Mouse (Mus musculus): ENCODE results near the gene Rap1b. TPM values are rescaled to one million over a fixed set of nuclear protein-coding genes. Genes with fewer than 3 reads are reported as not detected.

Gene Rap1b
- polyA plus RNA-seq, 1 experiment from 2014 or later: 469 TPM

DNA sequence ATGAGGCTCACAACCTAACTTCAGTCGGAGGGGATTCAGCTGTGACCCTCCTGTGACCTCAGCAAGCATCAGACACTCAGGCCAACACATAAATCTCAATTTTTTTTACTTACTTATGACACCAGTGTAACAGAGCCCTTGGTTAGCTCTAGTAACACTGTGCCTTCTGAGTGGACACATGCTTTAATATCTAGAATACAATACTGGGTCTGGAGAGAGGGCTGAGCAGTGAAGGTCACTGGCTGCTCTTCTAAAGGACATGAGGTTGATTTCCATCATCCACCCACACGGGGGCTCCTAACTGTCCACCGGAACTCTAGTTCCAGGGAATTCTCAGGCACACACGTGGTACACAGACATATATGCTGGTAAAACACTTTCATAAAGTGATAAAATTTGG lies 66.9 kb downstream of the Rap1b start:
- no peak overlapping the region for H3K4me3 ChIP-seq (ENCODE audit: inconsistent target)
- H3K36me3 ChIP-seq (ENCODE audit: inconsistent target): peaks cover 36% of the 10 kb centered on the region; the same call in 1 of the 2 replicates
- no peaks in the 10 kb centered on the region for H3K79me2 ChIP-seq (ENCODE audit: inconsistent target)
- H3K27ac ChIP-seq: no peak overlapping the region
- WGBS (ENCODE audit: missing documents): 84% methylated on average over 4 of the region's 4 CpGs

GRCm38 (mm10) chr10:117778328-117778910 lies 67.4 kb downstream of the Rap1b start:
- H3K79me2 ChIP-seq (ENCODE audit: inconsistent target): no peaks in the 10 kb centered on the region
- peaks cover 36% of the 10 kb centered on the region; the same call in 1 of the 2 replicates for H3K36me3 ChIP-seq (ENCODE audit: inconsistent target)
- H3K4me3 ChIP-seq (ENCODE audit: inconsistent target): no peak overlapping the region
- 94% methylated on average over 12 of the region's 12 CpGs for WGBS (ENCODE audit: missing documents)
- H3K27ac ChIP-seq: no peak overlapping the region

DNA sequence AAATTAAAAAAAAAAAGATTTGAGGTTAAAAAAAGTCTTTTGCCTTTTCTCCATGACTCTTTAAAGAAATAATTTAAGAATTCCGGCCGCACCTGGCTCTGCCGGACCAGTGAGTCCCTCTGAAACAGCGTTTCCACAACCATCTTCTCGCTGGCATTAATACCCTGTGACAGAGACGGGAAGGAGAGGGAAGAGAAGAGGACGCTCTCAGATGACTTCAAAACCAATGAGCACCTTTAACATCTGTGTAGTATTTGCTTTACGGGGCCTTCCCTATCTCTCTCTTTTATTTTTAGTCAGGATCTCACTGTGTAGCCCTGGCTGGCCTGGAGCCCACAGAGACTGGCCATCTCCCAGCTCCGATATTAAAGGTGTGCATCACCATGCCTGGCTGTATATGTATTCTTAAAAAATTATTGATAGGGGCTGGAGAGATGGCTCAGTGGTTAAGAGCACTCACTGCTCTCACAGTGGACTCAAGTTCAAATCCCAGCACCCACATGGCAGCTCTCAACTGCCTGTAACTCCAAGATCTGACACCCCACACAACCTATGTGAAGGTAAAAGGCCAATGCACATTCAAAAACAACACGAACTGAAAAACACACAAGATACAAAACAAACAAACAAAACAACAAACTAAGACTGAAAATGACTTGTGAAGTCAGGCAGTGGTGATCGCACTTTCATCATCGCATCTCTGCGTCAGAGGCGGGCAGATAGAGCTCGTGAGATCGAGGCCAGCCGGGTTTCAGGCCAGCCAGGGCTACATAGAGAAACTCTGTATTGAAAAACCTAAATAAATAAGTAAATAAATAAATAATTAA lies 68.1 kb downstream of the Rap1b start:
- WGBS (ENCODE audit: missing documents): 95% methylated on average over 17 of the region's 17 CpGs
- H3K4me3 ChIP-seq (ENCODE audit: inconsistent target): no peak overlapping the region
- H3K36me3 ChIP-seq (ENCODE audit: inconsistent target): peaks cover 43% of the 10 kb centered on the region; the same call in 1 of the 2 replicates
- no peaks in the 10 kb centered on the region for H3K79me2 ChIP-seq (ENCODE audit: inconsistent target)
- no peak overlapping the region for H3K27ac ChIP-seq

DNA sequence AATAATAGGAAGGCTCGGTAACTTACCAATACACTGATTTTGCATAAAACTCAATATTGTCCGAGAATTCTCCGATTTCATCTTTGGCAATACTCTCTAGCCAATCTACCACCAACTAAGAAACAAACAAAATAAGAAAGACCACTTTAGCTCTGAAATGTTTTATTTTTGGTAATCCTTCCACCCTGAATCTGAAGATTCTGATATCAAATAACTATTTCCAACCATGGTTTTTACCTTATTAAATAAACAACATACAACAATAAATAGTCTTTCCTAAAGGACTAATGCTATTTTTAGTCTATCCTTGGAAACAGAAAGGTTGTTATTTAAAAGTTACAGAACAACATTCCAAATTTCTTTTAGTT lies 68.7 kb downstream of the Rap1b start:
- H3K79me2 ChIP-seq (ENCODE audit: inconsistent target): no peaks in the 10 kb centered on the region
- H3K4me3 ChIP-seq (ENCODE audit: inconsistent target): no peak overlapping the region
- H3K27ac ChIP-seq: no peak overlapping the region
- 94% methylated on average over 3 of the region's 3 CpGs for WGBS (ENCODE audit: missing documents)
- peaks cover 49% of the 10 kb centered on the region; the same call in 1 of the 2 replicates for H3K36me3 ChIP-seq (ENCODE audit: inconsistent target)

- H3K4me3 ChIP-seq (ENCODE audit: inconsistent target): no peak overlapping the region
- H3K36me3 ChIP-seq (ENCODE audit: inconsistent target): peaks cover 48% of the 10 kb centered on the region; the same call in 1 of the 2 replicates
- 90% methylated on average over 11 of the region's 12 CpGs for WGBS (ENCODE audit: missing documents)
- H3K79me2 ChIP-seq (ENCODE audit: inconsistent target): no peaks in the 10 kb centered on the region
- H3K27ac ChIP-seq: no peak overlapping the region
These were observed 69.3 kb downstream of the Rap1b start for GRCm38 (mm10) chr10:117776281-117777102.

GRCm38 (mm10) chr10:117775401-117776144 lies 70.3 kb downstream of the Rap1b start:
- Histone ChIP-seq H3K79me2 (ENCODE audit: inconsistent target) (no peaks in the 10 kb centered on the region), H3K36me3 (ENCODE audit: inconsistent target) (peaks cover 38% of the 10 kb centered on the region; the same call in 1 of the 2 replicates), H3K27ac (no peak overlapping the region), H3K4me3 (ENCODE audit: inconsistent target) (no peak overlapping the region)
- 87% methylated on average over 6 of the region's 6 CpGs for WGBS (ENCODE audit: missing documents)

DNA sequence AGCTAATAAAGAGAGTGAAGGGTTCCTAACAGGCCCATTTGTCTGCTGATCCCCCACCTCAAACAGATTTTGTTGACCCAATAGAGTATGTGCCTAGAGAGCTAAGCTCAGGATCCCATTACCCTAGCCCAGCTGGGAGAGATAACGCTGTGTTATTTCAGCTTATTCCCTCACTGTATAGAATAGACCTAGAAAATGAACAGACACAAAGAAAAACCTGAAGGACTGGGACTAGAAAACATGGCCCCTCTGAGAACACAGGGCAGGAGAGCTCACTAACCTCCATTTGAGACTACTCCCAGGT lies 71.1 kb downstream of the Rap1b start:
- Histone ChIP-seq H3K4me3 (ENCODE audit: inconsistent target) (no peak overlapping the region), H3K27ac (no peak overlapping the region), H3K79me2 (ENCODE audit: inconsistent target) (no peaks in the 10 kb centered on the region), H3K36me3 (ENCODE audit: inconsistent target) (peaks cover 43% of the 10 kb centered on the region; the same call in 1 of the 2 replicates)
- WGBS (ENCODE audit: missing documents): 90% methylated on average over 1 of the region's 1 CpGs

GRCm38 (mm10) chr10:117774011-117774816 lies 71.6 kb downstream of the Rap1b start:
- Histone ChIP-seq H3K27ac (no peak overlapping the region), H3K4me3 (ENCODE audit: inconsistent target) (no peak overlapping the region), H3K36me3 (ENCODE audit: inconsistent target) (peaks cover 43% of the 10 kb centered on the region; the same call in 1 of the 2 replicates), H3K79me2 (ENCODE audit: inconsistent target) (no peaks in the 10 kb centered on the region)
- WGBS (ENCODE audit: missing documents): 95% methylated on average over 22 of the region's 22 CpGs

- 95% methylated on average over 7 of the region's 7 CpGs for WGBS (ENCODE audit: missing documents)
- H3K36me3 ChIP-seq (ENCODE audit: inconsistent target): peaks cover 46% of the 10 kb centered on the region; the same call in 1 of the 2 replicates
- no peak overlapping the region for H3K27ac ChIP-seq
- H3K4me3 ChIP-seq (ENCODE audit: inconsistent target): no peak overlapping the region
- no peaks in the 10 kb centered on the region for H3K79me2 ChIP-seq (ENCODE audit: inconsistent target)
These were observed 72.6 kb downstream of the Rap1b start for GRCm38 (mm10) chr10:117773106-117773720.

- 96% methylated on average over 17 of the region's 17 CpGs for WGBS (ENCODE audit: missing documents)
- H3K27ac ChIP-seq: no peak overlapping the region
- H3K79me2 ChIP-seq (ENCODE audit: inconsistent target): no peaks in the 10 kb centered on the region
- H3K4me3 ChIP-seq (ENCODE audit: inconsistent target): no peak overlapping the region
- peaks cover 52% of the 10 kb centered on the region; the same call in 1 of the 2 replicates for H3K36me3 ChIP-seq (ENCODE audit: inconsistent target)
These were observed 73.3 kb downstream of the Rap1b start for GRCm38 (mm10) chr10:117772364-117773105.

GRCm38 (mm10) chr10:117771131-117771510 lies 74.7 kb downstream of the Rap1b start:
- 90% methylated on average over 10 of the region's 10 CpGs for WGBS (ENCODE audit: missing documents)
- H3K36me3 ChIP-seq (ENCODE audit: inconsistent target): peaks cover 56% of the 10 kb centered on the region; the same call in 1 of the 2 replicates
- H3K27ac ChIP-seq: no peak overlapping the region
- no peak overlapping the region for H3K4me3 ChIP-seq (ENCODE audit: inconsistent target)
- no peaks in the 10 kb centered on the region for H3K79me2 ChIP-seq (ENCODE audit: inconsistent target)

- Histone ChIP-seq H3K79me2 (ENCODE audit: inconsistent target) (no peaks in the 10 kb centered on the region), H3K36me3 (ENCODE audit: inconsistent target) (peaks cover 53% of the 10 kb centered on the region; the same call in 1 of the 2 replicates), H3K4me3 (ENCODE audit: inconsistent target) (no peak overlapping the region), H3K27ac (no peak overlapping the region)
- 95% methylated on average over 18 of the region's 18 CpGs for WGBS (ENCODE audit: missing documents)
These were observed 75.3 kb downstream of the Rap1b start for GRCm38 (mm10) chr10:117770286-117771130.

All from macrophage (primary cell).